Mouse (Mus musculus) stomach, embryonic 15.5 days (tissue): ENCODE results near the gene Fgr. TPM values are rescaled to one million over a fixed set of nuclear protein-coding genes. Genes with fewer than 3 reads are reported as not detected.
A peak's percentile ranks its signal among the peaks of the same experiment; 100 is the strongest.
"Not testable (repeated sequence)": the region's sequence is repeated elsewhere in the genome, so short reads cannot be mapped to it uniquely, and the experiment has no call there.

Experiments used
- ATAC-seq: fragments of 200-750 bp; cut with Nextera tagmentation; 2 replicates; pipeline ENCODE4 v1.8.0; 2017; ENCODE audit warnings: low read depth, moderate number of reproducible peaks, moderate TSS enrichment; ENCODE audit not compliant: insufficient read depth, low FRiP score
- H3K27ac ChIP-seq: fragments of 300-500 bp; sonication (generic); 2 replicates; pipeline ENCODE4 v1.5.1; 2015; ENCODE audit warnings: mild to moderate bottlenecking, inconsistent platforms
- H3K27me3 ChIP-seq: fragments of 300-500 bp; sonication (generic); replicated peaks from 2 replicates; pipeline ENCODE4 v1.6.1; 2015; ENCODE audit warnings: inconsistent platforms
- H3K36me3 ChIP-seq: fragments of 300-500 bp; sonication (generic); 2 replicates; pipeline ENCODE4 v1.6.1; 2015; ENCODE audit warnings: inconsistent platforms
- H3K4me1 ChIP-seq: fragments of 300-500 bp; sonication (generic); 2 replicates; pipeline ENCODE4 v1.6.1; 2015; ENCODE audit warnings: inconsistent platforms
- H3K4me2 ChIP-seq: fragments of 300-500 bp; sonication (generic); 2 replicates; pipeline ENCODE4 v1.6.1; 2015; ENCODE audit warnings: mild to moderate bottlenecking, inconsistent platforms
- H3K4me3 ChIP-seq: fragments of 300-500 bp; sonication (generic); replicated peaks from 2 replicates; pipeline ENCODE4 v1.5.1; 2015; ENCODE audit warnings: inconsistent platforms
- H3K9ac ChIP-seq: fragments of 300-500 bp; sonication (generic); 2 replicates; pipeline ENCODE4 v1.6.1; 2015; ENCODE audit warnings: inconsistent platforms
- H3K9me3 ChIP-seq: fragments of 300-500 bp; sonication (generic); 2 replicates; pipeline ENCODE4 v1.6.1; 2016; ENCODE audit warnings: inconsistent platforms
- WGBS: fragments of 180-500 bp; shearing (Covaris S2); methylation state at CpG from one replicate; pipeline ENCODE4 v1.1.7; 2015; 5-methylcytosine and 5-hydroxymethylcytosine counted together
- polyA plus RNA-seq: library from polyadenylated mRNA; unstranded; fragments of >200 nt; fragmentation: Nextera tagmentation; extraction: Ambion mirVana; gene quantifications from 2 replicates; pipeline ENCODE4 v1.2.1, GENCODE M21; 2015

Gene Fgr
- polyA plus RNA-seq, 1 experiment from 2014 or later = 1.6 TPM

GRCm38 (mm10) chr4:133003316-133004018 is 29.6 kb downstream of the Fgr start:
- ATAC-seq = no peak
- WGBS = 47% methylated on average over 21 of the region's 21 CpGs
- Histone ChIP-seq H3K36me3 (no peaks in the 10 kb centered on the region), H3K4me3 (no peak overlapping the region), H3K9ac (no peak overlapping the region), H3K4me2 (no peak overlapping the region), H3K27ac (no peak overlapping the region), H3K4me1 (peaks cover 13% of the 10 kb centered on the region), H3K9me3 (no peaks in the 10 kb centered on the region), H3K27me3 (no peaks in the 10 kb centered on the region)

GRCm38 (mm10) chr4:133005233-133005632 is 31.3 kb downstream of the Fgr start:
- Histone ChIP-seq H3K36me3 (no peaks in the 10 kb centered on the region), H3K4me2 (no peak overlapping the region), H3K9me3 (no peaks in the 10 kb centered on the region), H3K4me3 (no peak overlapping the region), H3K9ac (no peak overlapping the region), H3K27me3 (peaks cover 7% of the 10 kb centered on the region; the same call in 1 of the 2 replicates), H3K27ac (no peak overlapping the region), H3K4me1 (peaks cover 13% of the 10 kb centered on the region)
- no peak; the same call in 1 of the 2 replicates for ATAC-seq
- WGBS = 5% methylated on average over 3 of the region's 3 CpGs

- H3K4me2 ChIP-seq, H3K36me3 ChIP-seq, H3K9me3 ChIP-seq, ATAC-seq, H3K4me3 ChIP-seq, H3K27ac ChIP-seq, H3K27me3 ChIP-seq, H3K9ac ChIP-seq: not testable (repeated sequence)
- 51% methylated on average over 6 of the region's 6 CpGs for WGBS
- H3K4me1 ChIP-seq = peaks cover 16% of the 10 kb centered on the region
Measured at GRCm38 (mm10) chr4:133005885-133006451, 32.1 kb downstream of the Fgr start.

- Histone ChIP-seq H3K4me1 (peaks cover 16% of the 10 kb centered on the region), H3K36me3 (no peaks in the 10 kb centered on the region), H3K9me3 (no peaks in the 10 kb centered on the region), H3K4me2 (no peak overlapping the region), H3K4me3 (no peak overlapping the region), H3K27ac (no peak overlapping the region), H3K27me3 (peaks cover 7% of the 10 kb centered on the region; the same call in 1 of the 2 replicates), H3K9ac (no peak overlapping the region)
- WGBS = 30% methylated on average over 15 of the region's 15 CpGs
- ATAC-seq = no peak
Measured at GRCm38 (mm10) chr4:133007513-133008380, 33.9 kb downstream of the Fgr start.

- no peaks in the 10 kb centered on the region for H3K9me3 ChIP-seq
- H3K27ac ChIP-seq = no peak overlapping the region
- no peak for ATAC-seq
- no peak overlapping the region for H3K9ac ChIP-seq
- under 1% methylated on average over 4 of the region's 4 CpGs for WGBS
- H3K4me2 ChIP-seq = no peak overlapping the region
- peaks cover 23% of the 10 kb centered on the region for H3K4me1 ChIP-seq
- H3K27me3 ChIP-seq = peaks cover 7% of the 10 kb centered on the region; the same call in 1 of the 2 replicates
- no peak overlapping the region for H3K4me3 ChIP-seq
- no peaks in the 10 kb centered on the region for H3K36me3 ChIP-seq
Measured at GRCm38 (mm10) chr4:133009131-133009530, 35.2 kb downstream of the Fgr start.

GRCm38 (mm10) chr4:133009676-133010075 is 35.8 kb downstream of the Fgr start:
- H3K27me3 ChIP-seq = peaks cover 7% of the 10 kb centered on the region; the same call in 1 of the 2 replicates
- H3K9me3 ChIP-seq = no peaks in the 10 kb centered on the region
- H3K9ac ChIP-seq = no peak overlapping the region
- H3K27ac ChIP-seq = no peak overlapping the region
- no peaks in the 10 kb centered on the region for H3K36me3 ChIP-seq
- no peak overlapping the region for H3K4me2 ChIP-seq
- no peak overlapping the region for H3K4me3 ChIP-seq
- 65% methylated on average over 5 of the region's 5 CpGs for WGBS
- ATAC-seq = no peak
- peaks cover 28% of the 10 kb centered on the region for H3K4me1 ChIP-seq

- Histone ChIP-seq H3K27me3 (peaks cover 7% of the 10 kb centered on the region; the same call in 1 of the 2 replicates), H3K4me1 (peaks cover 38% of the 10 kb centered on the region), H3K36me3 (no peaks in the 10 kb centered on the region), H3K9ac (no peak overlapping the region), H3K27ac (no peak overlapping the region), H3K9me3 (no peaks in the 10 kb centered on the region), H3K4me2 (peak overlapping the region; percentile 88), H3K4me3 (peak overlapping the region; percentile 80)
- ATAC-seq = no peak
- WGBS = 2% methylated on average over 17 of the region's 17 CpGs
Measured at GRCm38 (mm10) chr4:133010611-133011010, 36.7 kb downstream of the Fgr start.

GRCm38 (mm10) chr4:133011028-133011820 is 37.3 kb downstream of the Fgr start, which contains the start of gene Ahdc1:
Ahdc1 (plus strand) TSS chr4:133011260.
- WGBS = under 1% methylated on average over 65 of the region's 66 CpGs
- Histone ChIP-seq H3K27ac (peak within 1 kb of the TSS; percentile 97), H3K4me3 (peak within 1 kb of the TSS; percentile 80), H3K9me3 (no peaks in the 10 kb centered on the region), H3K9ac (peak within 1 kb of the TSS; percentile 90), H3K36me3 (no peaks in the 10 kb centered on the region), H3K27me3 (peaks cover 7% of the 10 kb centered on the region; the same call in 1 of the 2 replicates), H3K4me2 (peak within 1 kb of the TSS; percentile 88), H3K4me1 (peaks cover 44% of the 10 kb centered on the region)
- ATAC-seq = peak; percentile 84

GRCm38 (mm10) chr4:133011821-133012775 is 38.2 kb downstream of the Fgr start:
- H3K27me3 ChIP-seq = peaks cover 7% of the 10 kb centered on the region; the same call in 1 of the 2 replicates
- H3K4me2 ChIP-seq = peak overlapping the region; percentile 88
- peak overlapping the region; percentile 97 for H3K27ac ChIP-seq
- no peaks in the 10 kb centered on the region for H3K36me3 ChIP-seq
- ATAC-seq = peak; percentile 10
- under 1% methylated on average over 74 of the region's 84 CpGs for WGBS
- H3K4me1 ChIP-seq = peaks cover 53% of the 10 kb centered on the region
- no peaks in the 10 kb centered on the region for H3K9me3 ChIP-seq
- H3K4me3 ChIP-seq = peak overlapping the region; percentile 80
- peak overlapping the region; percentile 90 for H3K9ac ChIP-seq

- peak overlapping the region; percentile 88 for H3K4me2 ChIP-seq
- H3K9me3 ChIP-seq = no peaks in the 10 kb centered on the region
- H3K27me3 ChIP-seq = peaks cover 7% of the 10 kb centered on the region; the same call in 1 of the 2 replicates
- under 1% methylated on average over 17 of the region's 17 CpGs for WGBS
- H3K4me3 ChIP-seq = peak overlapping the region; percentile 80
- ATAC-seq = no peak
- H3K4me1 ChIP-seq = peaks cover 59% of the 10 kb centered on the region
- no peaks in the 10 kb centered on the region for H3K36me3 ChIP-seq
- peak overlapping the region; percentile 90 for H3K9ac ChIP-seq
- peak overlapping the region; percentile 97 for H3K27ac ChIP-seq
Measured at GRCm38 (mm10) chr4:133012776-133013265, 38.9 kb downstream of the Fgr start.
